Mouse (Mus musculus) cortical plate, adult 2 months (tissue): ENCODE measurements around the gene Tc2n.

ENCODE experiments used
- CTCF ChIP-seq: fragments of 200-500 bp; IDR thresholded peaks from 2 replicates; pipeline ENCODE4 v1.5.1; 2011; ENCODE audit warnings: mild to moderate bottlenecking, control low read depth, low read length; ENCODE audit not compliant: insufficient read depth; ENCODE audit errors: extremely low read depth
- POLR2A ChIP-seq: fragments of 200-500 bp; IDR thresholded peaks from 2 replicates; pipeline ENCODE4 v1.6.1; 2011; ENCODE audit warnings: mild to moderate bottlenecking, low read length, control low read depth; ENCODE audit not compliant: insufficient read depth; ENCODE audit errors: extremely low read depth

DNA sequence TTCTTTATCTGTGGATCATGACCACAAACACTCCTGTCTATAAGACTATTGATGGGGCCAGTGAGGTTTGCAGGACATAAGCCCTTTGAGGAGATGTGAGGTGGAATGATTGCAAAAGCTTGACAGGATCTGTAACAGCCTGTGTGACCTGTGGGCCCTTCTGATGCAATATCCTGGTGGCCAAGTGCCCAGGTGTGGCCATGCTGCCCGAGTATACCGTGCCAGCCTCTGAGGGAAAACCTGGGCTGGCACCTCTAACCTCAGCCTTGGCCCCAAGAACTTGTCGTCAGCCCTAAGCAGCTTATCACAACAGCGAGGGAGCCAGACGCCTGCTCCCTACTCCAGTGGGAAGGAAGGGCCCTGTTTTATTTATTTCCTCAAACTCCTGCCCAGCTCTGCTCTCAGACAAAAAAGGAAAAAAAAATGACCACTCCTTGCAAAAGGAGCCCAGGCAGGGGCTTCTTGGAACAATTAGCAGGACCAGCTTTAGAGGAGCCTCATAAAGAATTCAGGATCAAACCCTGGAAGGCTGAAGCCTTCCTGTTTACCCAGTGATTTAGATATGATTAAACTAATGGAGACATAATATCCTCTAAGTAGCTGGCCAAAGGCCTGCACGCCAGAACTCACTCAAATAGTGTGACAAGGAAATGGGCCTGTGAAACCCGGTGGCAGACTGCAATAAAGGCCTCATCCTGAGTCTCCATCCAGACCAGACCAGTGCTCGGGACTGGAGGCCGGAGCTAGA lies 49.2 kb upstream of the Tc2n start:
- TF ChIP-seq CTCF (no peak), POLR2A (no peak)
